Mouse (Mus musculus) stomach, postnatal 0 days (tissue): ENCODE data around the gene Cyp2c50.
"Not testable (repeated sequence)": the region's sequence is repeated elsewhere in the genome, so short reads cannot be mapped to it uniquely, and the experiment has no call there.

ENCODE experiments used
- CTCF ChIP-seq: IDR thresholded peaks from 2 replicates; pipeline ENCODE4 v1.5.1; 2016; ENCODE audit warnings: antibody characterized with exemption, low read depth, mild to moderate bottlenecking, moderate library complexity
- EP300 ChIP-seq: optimal IDR thresholded peaks from 2 replicates; pipeline ENCODE3; 2016; ENCODE audit warnings: antibody characterized with exemption

GRCm38 (mm10) chr19:40125165-40125564 is 35.7 kb downstream of the Cyp2c50 start:
- TF ChIP-seq CTCF, EP300: not testable (repeated sequence)
